Mouse (Mus musculus) liver, embryonic 11.5 days (tissue): ENCODE results near the gene Tbc1d8. TPM values are rescaled to one million over a fixed set of nuclear protein-coding genes. Genes with fewer than 3 reads are reported as not detected.

Experiments used
- ATAC-seq: fragments of 200-750 bp; cut with Nextera tagmentation; replicated peaks from 2 replicates; pipeline ENCODE4 v1.8.0; 2017; ENCODE audit warnings: moderate number of reproducible peaks, mild to moderate bottlenecking, moderate TSS enrichment, moderate library complexity; ENCODE audit not compliant: low FRiP score
- DNase-seq: peaks from one replicate; pipeline ENCODE4 v3.0.0-alpha.2; 2017; ENCODE audit warnings: low spot score
- H3K27ac ChIP-seq: fragments of 300-500 bp; sonication (generic); 2 replicates; pipeline ENCODE4 v1.5.1; 2014; ENCODE audit warnings: mild to moderate bottlenecking, low read depth, low read length, control low read depth
- H3K27me3 ChIP-seq: fragments of 300-500 bp; sonication (generic); replicated peaks from 2 replicates; pipeline ENCODE4 v1.6.1; 2014; ENCODE audit warnings: low read length, mixed read lengths; ENCODE audit not compliant: control insufficient read depth, insufficient read depth
- H3K36me3 ChIP-seq: fragments of 300-500 bp; sonication (generic); 2 replicates; pipeline ENCODE4 v1.6.1; 2014; ENCODE audit warnings: mild to moderate bottlenecking, low read length, moderate library complexity, mixed read lengths; ENCODE audit not compliant: control insufficient read depth, insufficient read depth
- H3K4me1 ChIP-seq: fragments of 300-500 bp; sonication (generic); replicated peaks from 2 replicates; pipeline ENCODE4 v1.6.1; 2014; ENCODE audit warnings: low read length, mixed read lengths; ENCODE audit not compliant: control insufficient read depth, insufficient read depth
- H3K4me2 ChIP-seq: fragments of 300-500 bp; sonication (generic); 2 replicates; pipeline ENCODE4 v1.6.1; 2014; ENCODE audit warnings: mild to moderate bottlenecking, control low read depth, moderate library complexity
- H3K4me3 ChIP-seq: fragments of 300-500 bp; sonication (generic); 2 replicates; pipeline ENCODE4 v1.5.1; 2014; ENCODE audit warnings: low read depth, low read length, control low read depth
- H3K9ac ChIP-seq: fragments of 300-500 bp; sonication (generic); 2 replicates; pipeline ENCODE4 v1.6.1; 2014; ENCODE audit warnings: low read depth, low read length, control low read depth
- H3K9me3 ChIP-seq: fragments of 300-500 bp; sonication (generic); 2 replicates; pipeline ENCODE4 v1.6.1; 2016; ENCODE audit warnings: low read length, inconsistent platforms, mixed read lengths; ENCODE audit not compliant: control insufficient read depth
- WGBS: fragments of 180-500 bp; shearing (Covaris S2); extraction: QIAGEN DNeasy Blood & Tissue Kit; methylation state at CpG from one replicate; pipeline ENCODE4 v1.1.7; 2014; 5-methylcytosine and 5-hydroxymethylcytosine counted together
- polyA plus RNA-seq: library from polyadenylated mRNA; unstranded; fragments of >200 nt; fragmentation: Nextera tagmentation; extraction: Ambion mirVana; gene quantifications from 2 replicates; pipeline ENCODE4 v1.2.1, GENCODE M21; 2014

The Tbc1d8 gene
- polyA plus RNA-seq, 1 experiment from 2014 or later, result 9.3 TPM

DNA sequence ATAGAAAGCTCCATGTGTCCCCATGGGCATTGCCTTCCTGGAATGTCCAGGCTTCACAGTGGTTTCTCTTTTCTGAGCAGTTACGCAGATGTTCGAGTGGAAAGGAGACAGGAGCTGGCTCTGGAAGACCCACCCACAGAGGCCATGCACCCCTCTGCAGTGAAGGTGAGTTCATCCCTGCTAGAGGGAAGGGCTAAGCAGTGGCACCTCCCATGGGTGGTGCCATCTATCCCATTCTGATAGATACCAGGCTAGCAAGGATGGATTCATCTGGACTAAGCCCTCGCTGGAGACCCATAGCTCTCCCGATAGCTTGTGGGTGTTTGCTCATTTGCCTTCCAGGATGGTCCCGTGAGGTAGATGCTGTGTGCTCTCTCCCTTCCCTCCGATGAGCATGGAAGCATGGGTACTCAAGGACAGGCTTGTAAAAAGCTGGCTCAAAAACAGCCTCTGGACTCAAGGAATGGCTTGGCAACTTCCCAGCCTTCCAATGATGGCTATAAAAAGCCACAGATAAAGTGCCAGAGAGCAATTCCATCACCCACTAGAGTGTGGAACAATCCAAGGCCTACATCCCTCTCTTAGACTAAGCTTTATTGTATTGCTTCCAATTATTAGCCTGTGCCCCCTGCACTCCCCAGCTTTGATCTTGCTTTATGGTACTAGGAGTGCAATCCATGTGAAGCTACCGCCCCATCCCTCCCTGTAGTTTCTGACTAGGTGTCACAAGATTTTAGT lies 147.5 kb downstream of the Tbc1d8 start:
- H3K9ac ChIP-seq, result no peak overlapping the region
- ATAC-seq (no peak), DNase-seq (no peak)
- no peaks in the 10 kb centered on the region for H3K36me3 ChIP-seq
- no peak overlapping the region for H3K27ac ChIP-seq
- H3K4me1 ChIP-seq, result no peaks in the 10 kb centered on the region
- no peaks in the 10 kb centered on the region for H3K9me3 ChIP-seq
- H3K4me2 ChIP-seq, result no peak overlapping the region
- WGBS, result 79% methylated on average over 7 of the region's 7 CpGs
- no peak overlapping the region for H3K4me3 ChIP-seq
- peaks cover 3% of the 10 kb centered on the region; the same call in 1 of the 2 replicates for H3K27me3 ChIP-seq

DNA sequence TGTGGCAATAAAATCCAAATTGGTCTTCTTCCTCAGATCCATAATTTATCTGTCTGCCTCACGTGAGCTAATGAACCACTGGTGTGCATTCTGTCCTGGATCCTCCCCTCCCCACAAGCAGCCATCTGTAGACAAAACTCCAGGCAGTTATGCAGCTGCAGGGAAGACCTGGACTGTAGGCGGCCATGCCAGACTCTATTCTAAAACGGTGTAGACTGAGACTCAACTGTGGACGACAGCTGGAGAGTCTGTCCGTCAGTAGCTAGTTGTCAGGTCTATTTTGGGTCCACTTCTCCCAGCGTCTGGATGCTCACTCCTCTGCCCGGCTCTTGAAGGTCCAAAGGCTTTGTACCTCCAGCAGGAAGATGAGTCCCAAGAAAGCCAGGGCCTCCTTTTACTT lies 151.0 kb downstream of the Tbc1d8 start:
- WGBS, result 74% methylated on average over 7 of the region's 7 CpGs
- Histone ChIP-seq H3K4me1 (no peaks in the 10 kb centered on the region), H3K27me3 (no peaks in the 10 kb centered on the region), H3K4me2 (no peak overlapping the region), H3K4me3 (no peak overlapping the region), H3K9me3 (no peaks in the 10 kb centered on the region), H3K36me3 (no peaks in the 10 kb centered on the region), H3K27ac (no peak overlapping the region), H3K9ac (no peak overlapping the region)
- ATAC-seq (no peak), DNase-seq (no peak)

DNA sequence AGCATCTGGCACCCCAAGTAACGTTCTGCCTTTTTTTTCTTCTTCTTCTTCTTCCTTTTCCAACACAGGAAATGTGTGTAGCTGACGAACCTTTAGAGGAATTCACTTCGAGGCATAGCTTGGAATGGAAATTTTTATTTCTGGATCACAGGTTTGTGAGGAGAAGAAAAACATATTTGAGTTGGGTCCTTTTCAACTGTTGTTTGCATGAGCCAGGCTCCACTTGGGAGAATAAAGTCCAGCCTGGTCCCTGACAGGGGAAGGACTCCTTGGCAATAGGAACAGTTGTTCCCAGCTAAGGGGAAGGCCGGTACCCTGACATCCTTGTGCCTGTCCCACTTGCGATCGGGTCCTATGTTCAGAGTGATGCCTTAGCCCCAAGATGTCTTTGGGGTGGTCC lies 153.3 kb downstream of the Tbc1d8 start:
- WGBS, result 72% methylated on average over 6 of the region's 6 CpGs
- Histone ChIP-seq H3K4me3 (no peak overlapping the region), H3K27me3 (no peaks in the 10 kb centered on the region), H3K9ac (no peak overlapping the region), H3K4me1 (no peaks in the 10 kb centered on the region), H3K4me2 (no peak overlapping the region), H3K9me3 (no peaks in the 10 kb centered on the region), H3K27ac (no peak overlapping the region), H3K36me3 (no peaks in the 10 kb centered on the region)
- no peak for ATAC-seq
- DNase-seq, result no peak

DNA sequence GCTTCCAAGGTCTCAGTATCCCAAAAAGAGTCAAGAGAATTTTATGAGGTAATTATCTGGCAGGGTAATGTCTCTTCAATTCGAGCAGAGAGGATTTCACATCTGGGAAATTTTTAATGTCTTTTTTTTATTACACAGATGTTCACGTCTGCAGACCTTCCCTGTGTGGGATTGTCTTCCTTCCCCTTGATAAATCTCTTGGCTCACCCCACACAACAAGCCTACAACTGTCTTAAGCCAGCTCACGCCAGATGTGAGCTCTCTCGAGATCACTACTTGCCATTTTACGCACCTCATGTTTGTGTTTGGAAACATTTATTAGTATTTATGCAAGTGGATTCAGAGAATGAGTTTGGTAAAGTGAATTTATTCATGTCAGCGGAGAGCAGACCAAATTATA lies 156.6 kb downstream of the Tbc1d8 start:
- Histone ChIP-seq H3K9ac (no peak overlapping the region), H3K36me3 (no peaks in the 10 kb centered on the region), H3K4me3 (no peak overlapping the region), H3K4me1 (no peaks in the 10 kb centered on the region), H3K27me3 (no peaks in the 10 kb centered on the region), H3K9me3 (no peaks in the 10 kb centered on the region), H3K4me2 (no peak overlapping the region), H3K27ac (no peak overlapping the region)
- DNase-seq, result no peak
- 70% methylated on average over 6 of the region's 6 CpGs for WGBS
- no peak for ATAC-seq

Other genes with a start within 250 kb of the Tbc1d8 start
- gene Rpl31, start 110.9 kb downstream of the Tbc1d8 start, polyA plus RNA-seq, result 694 and 768 TPM in 2 replicates
- gene Cnot11, start 56.2 kb upstream of the Tbc1d8 start, polyA plus RNA-seq, result 24.3 and 26.3 TPM in 2 replicates
- gene Rnf149, start 98.7 kb upstream of the Tbc1d8 start, polyA plus RNA-seq, result 27.5 and 29.6 TPM in 2 replicates
- gene Creg2, start 172.7 kb upstream of the Tbc1d8 start, polyA plus RNA-seq, result not detected in 2 replicates
- gene Rfx8, start 242.2 kb upstream of the Tbc1d8 start, polyA plus RNA-seq, result 0.17 and 0.53 TPM in 2 replicates